Mouse (Mus musculus) urinary bladder, postnatal 14 days (tissue): ENCODE data around the gene Cnpy1.

ENCODE experiments used
- DNase-seq: peaks from one replicate; pipeline ENCODE4 v3.0.0; 2021; ENCODE audit warnings: low spot score

The Cnpy1 gene

DNA sequence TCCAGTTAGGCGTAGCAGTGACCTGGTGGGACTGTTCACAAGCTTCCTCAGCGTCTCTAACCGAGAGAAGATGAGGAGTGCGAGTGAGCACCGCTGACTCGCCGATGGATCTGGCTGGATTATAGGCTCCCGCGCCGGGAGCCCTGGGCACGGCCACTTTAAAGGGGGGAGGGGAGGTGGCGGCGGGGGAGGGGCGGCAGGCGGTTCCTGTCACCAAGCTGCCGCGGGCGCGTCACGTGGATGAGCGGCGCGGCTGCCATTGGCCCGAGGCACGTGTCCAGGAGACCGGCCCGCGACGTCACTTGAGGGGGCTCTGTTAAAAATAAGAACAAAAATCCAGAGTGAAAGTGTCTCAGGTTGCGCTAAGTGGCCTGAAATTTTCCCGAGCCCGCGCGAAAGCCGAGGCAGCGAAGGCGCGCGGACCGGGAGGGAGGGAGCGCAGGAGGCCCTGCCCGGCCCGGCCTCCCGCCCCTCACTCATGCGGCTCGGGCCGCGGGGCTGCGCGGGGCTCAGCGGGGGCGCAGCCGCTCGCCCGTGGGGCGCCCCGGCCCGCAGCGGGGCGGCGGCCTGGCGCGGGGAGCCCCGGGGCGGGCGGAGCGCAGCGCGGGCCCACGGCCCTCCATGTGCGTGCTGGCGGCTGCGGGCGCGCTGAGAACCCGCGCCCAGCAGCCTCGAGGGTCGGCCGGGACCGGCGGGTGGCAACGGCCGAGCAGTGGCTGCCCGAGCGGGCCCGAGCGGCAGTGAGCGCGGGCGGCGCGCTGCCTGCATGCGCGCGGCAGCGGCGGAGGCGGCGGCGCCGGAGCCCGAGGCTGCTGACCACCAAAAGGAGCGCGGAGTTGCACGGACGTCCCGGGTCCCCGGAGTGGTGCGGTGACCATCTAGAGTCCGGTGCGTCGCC is 80.0 kb downstream of the Cnpy1 start, which contains the start of gene En2:
Gene En2 (plus strand): TSS at position 337 of the 898 bp plus-strand sequence.
- peak; percentile 18 for DNase-seq

- DNase-seq: no peak
These were observed 81.7 kb downstream of the Cnpy1 start for GRCm38 (mm10) chr5:28163926-28164325.

GRCm38 (mm10) chr5:28161938-28162402 is 83.6 kb downstream of the Cnpy1 start:
- no peak for DNase-seq

- DNase-seq: no peak
These were observed 84.1 kb downstream of the Cnpy1 start for GRCm38 (mm10) chr5:28161383-28161937.

DNA sequence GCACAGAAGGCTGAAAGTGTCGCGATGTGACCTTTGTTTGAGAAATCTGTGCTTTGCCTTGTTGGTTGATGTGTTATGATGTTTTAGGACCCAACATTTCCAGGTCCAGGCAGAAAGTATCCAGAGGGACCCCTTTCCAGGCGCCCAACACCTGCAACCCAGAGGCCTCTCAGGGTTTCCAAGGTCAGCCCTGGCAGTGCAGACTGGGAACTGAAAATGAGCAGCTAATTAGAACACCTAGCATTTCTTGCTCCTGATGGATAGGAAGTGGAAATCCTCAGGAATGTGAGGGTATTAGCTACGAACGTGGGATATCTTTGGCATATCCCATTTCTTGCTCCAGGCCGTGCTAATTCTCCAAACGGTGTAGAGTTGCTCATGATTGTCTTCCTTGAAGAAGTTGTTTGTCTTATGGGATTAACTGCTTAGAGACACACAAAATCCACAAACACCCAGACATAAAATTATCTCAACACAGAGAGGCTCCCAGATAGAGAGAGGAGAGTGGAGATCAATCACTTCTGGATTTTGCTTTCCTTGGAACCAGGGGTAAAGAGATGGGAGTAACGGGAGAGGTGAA is 85.6 kb downstream of the Cnpy1 start:
- no peak for DNase-seq

- no peak for DNase-seq
These were observed 86.5 kb downstream of the Cnpy1 start for GRCm38 (mm10) chr5:28159072-28159458.

- no peak for DNase-seq
These were observed 87.1 kb downstream of the Cnpy1 start for GRCm38 (mm10) chr5:28158308-28159071.

DNA sequence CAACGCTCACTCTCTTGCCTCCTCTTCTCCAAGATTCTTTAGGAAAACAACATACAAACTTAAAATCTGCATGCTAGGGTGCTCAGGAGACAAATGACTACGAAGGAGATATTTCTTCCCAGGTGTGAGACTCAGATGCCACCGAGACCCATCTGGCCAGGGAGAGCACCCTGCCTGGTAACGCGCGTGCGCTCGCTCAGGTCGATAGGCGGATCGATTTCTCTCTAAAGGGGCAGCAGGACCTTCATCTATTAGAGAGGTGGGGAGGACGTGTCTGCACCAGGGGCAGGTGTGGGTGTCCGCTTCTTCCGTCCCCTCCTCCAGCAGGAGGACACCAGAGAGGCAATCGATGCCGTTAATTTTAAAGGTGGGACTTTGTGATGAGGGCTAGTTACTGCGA is 87.8 kb downstream of the Cnpy1 start:
- DNase-seq: no peak

DNA sequence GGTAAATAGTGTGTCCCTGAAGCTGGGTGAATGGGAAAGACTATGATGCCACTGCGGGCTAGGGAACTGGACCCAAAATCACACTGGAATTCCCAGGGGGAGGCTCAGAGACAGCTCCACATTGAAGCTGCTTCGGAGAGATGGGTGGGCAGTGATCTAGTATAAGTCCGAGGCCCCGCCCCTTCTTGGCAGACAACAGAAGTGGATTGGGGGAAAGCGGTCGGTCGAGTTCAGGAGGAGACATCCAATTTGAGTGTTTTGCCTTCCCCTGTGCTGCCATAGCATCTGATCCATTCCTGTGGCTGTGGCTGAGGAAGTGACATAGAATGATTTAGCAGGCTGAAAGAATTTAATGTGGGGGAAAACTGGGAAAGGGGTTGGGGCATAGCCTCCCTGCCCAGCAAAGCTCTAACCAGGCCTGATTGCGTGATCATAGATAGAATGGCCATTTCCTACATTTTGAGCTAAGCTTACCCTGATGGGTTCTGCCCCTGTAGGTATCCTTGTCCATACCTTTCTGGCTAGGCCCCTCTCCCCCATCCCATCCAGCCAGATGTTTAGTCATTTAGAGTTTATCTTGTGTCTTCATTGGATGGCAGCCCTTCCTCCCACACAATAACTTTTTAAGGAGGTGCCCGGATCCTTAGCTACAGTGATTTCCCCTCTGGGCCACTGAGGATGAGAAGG is 88.4 kb downstream of the Cnpy1 start:
- DNase-seq: no peak
